Mouse (Mus musculus) neural tube, embryonic 12.5 days (tissue): ENCODE measurements around the gene Tspo. TPM values are rescaled to one million over a fixed set of nuclear protein-coding genes. Genes with fewer than 3 reads are reported as not detected.

Experiments
- ATAC-seq: fragments of 200-750 bp; cut with Nextera tagmentation; 2 replicates; pipeline ENCODE4 v1.8.0; 2017; ENCODE audit warnings: low read depth, mild to moderate bottlenecking, moderate TSS enrichment, moderate library complexity; ENCODE audit not compliant: low FRiP score
- H3K27ac ChIP-seq: fragments of 300-500 bp; sonication (generic); 2 replicates; pipeline ENCODE4 v1.5.1; 2016
- H3K27me3 ChIP-seq: fragments of 300-500 bp; sonication (generic); replicated peaks from 2 replicates; pipeline ENCODE4 v1.6.1; 2016; ENCODE audit warnings: mild to moderate bottlenecking
- H3K36me3 ChIP-seq: fragments of 300-500 bp; sonication (generic); 2 replicates; pipeline ENCODE4 v1.6.1; 2016; ENCODE audit warnings: mild to moderate bottlenecking
- H3K4me1 ChIP-seq: fragments of 300-500 bp; sonication (generic); 2 replicates; pipeline ENCODE4 v1.6.1; 2016
- H3K4me2 ChIP-seq: fragments of 300-500 bp; sonication (generic); replicated peaks from 2 replicates; pipeline ENCODE4 v1.6.1; 2016; ENCODE audit warnings: mild to moderate bottlenecking
- H3K4me3 ChIP-seq: fragments of 300-500 bp; sonication (generic); 2 replicates; pipeline ENCODE4 v1.5.1; 2016
- H3K9ac ChIP-seq: fragments of 300-500 bp; sonication (generic); 2 replicates; pipeline ENCODE4 v1.6.1; 2016; ENCODE audit warnings: mild to moderate bottlenecking
- H3K9me3 ChIP-seq: fragments of 300-500 bp; sonication (generic); 2 replicates; pipeline ENCODE4 v1.6.1; 2016; ENCODE audit warnings: mild to moderate bottlenecking
- WGBS: fragments of 180-500 bp; shearing (Covaris S2); methylation state at CpG from one replicate; pipeline ENCODE4 v1.1.7; 2016; 5-methylcytosine and 5-hydroxymethylcytosine counted together
- polyA plus RNA-seq: library from polyadenylated mRNA; unstranded; fragments of >200 nt; fragmentation: Nextera tagmentation; extraction: Ambion mirVana; gene quantifications from 2 replicates; pipeline ENCODE4 v1.2.1, GENCODE M21; 2016

Tspo gene
- polyA plus RNA-seq, 1 experiment from 2014 or later: 15.7 TPM

- Histone ChIP-seq H3K4me2 (no peak overlapping the region), H3K27ac (no peak overlapping the region), H3K27me3 (no peaks in the 10 kb centered on the region), H3K36me3 (peaks cover 16% of the 10 kb centered on the region), H3K9ac (no peak overlapping the region), H3K9me3 (no peaks in the 10 kb centered on the region), H3K4me1 (no peaks in the 10 kb centered on the region), H3K4me3 (no peak overlapping the region)
- no peak for ATAC-seq
- WGBS: 69% methylated on average over 2 of the region's 2 CpGs
Observed at GRCm38 (mm10) chr15:83570641-83571040, 7.2 kb downstream of the Tspo start.

- Histone ChIP-seq H3K9ac (no peak overlapping the region), H3K27me3 (no peaks in the 10 kb centered on the region), H3K9me3 (no peaks in the 10 kb centered on the region), H3K36me3 (peaks cover 26% of the 10 kb centered on the region), H3K4me3 (no peak overlapping the region), H3K4me2 (no peak overlapping the region), H3K4me1 (no peaks in the 10 kb centered on the region), H3K27ac (no peak overlapping the region)
- 86% methylated on average over 5 of the region's 5 CpGs for WGBS
- no peak for ATAC-seq
Observed at GRCm38 (mm10) chr15:83571636-83572035, 8.2 kb downstream of the Tspo start.

GRCm38 (mm10) chr15:83572132-83572531, 8.7 kb downstream of the Tspo start:
- Histone ChIP-seq H3K4me1 (no peaks in the 10 kb centered on the region), H3K4me3 (no peak overlapping the region), H3K36me3 (peaks cover 31% of the 10 kb centered on the region), H3K9ac (no peak overlapping the region), H3K27ac (no peak overlapping the region), H3K9me3 (no peaks in the 10 kb centered on the region), H3K4me2 (no peak overlapping the region), H3K27me3 (no peaks in the 10 kb centered on the region)
- 79% methylated on average over 4 of the region's 4 CpGs for WGBS
- no peak for ATAC-seq

- Histone ChIP-seq H3K27me3 (no peaks in the 10 kb centered on the region), H3K9ac (no peak overlapping the region), H3K36me3 (peaks cover 45% of the 10 kb centered on the region), H3K4me2 (no peak overlapping the region), H3K4me3 (no peak overlapping the region), H3K27ac (no peak overlapping the region), H3K4me1 (no peaks in the 10 kb centered on the region), H3K9me3 (no peaks in the 10 kb centered on the region)
- no peak for ATAC-seq
- 93% methylated on average over 12 of the region's 12 CpGs for WGBS
Observed at GRCm38 (mm10) chr15:83573606-83574005, 10.2 kb downstream of the Tspo start.

- Histone ChIP-seq H3K4me3 (no peak overlapping the region), H3K36me3 (peaks cover 56% of the 10 kb centered on the region), H3K4me2 (no peak overlapping the region), H3K9me3 (no peaks in the 10 kb centered on the region), H3K4me1 (no peaks in the 10 kb centered on the region), H3K27me3 (no peaks in the 10 kb centered on the region), H3K27ac (no peak overlapping the region), H3K9ac (no peak overlapping the region)
- no peak for ATAC-seq
- WGBS: 95% methylated on average over 6 of the region's 6 CpGs
Observed at GRCm38 (mm10) chr15:83574731-83575351, 11.4 kb downstream of the Tspo start.

GRCm38 (mm10) chr15:83575543-83575942, 12.2 kb downstream of the Tspo start:
- no peaks in the 10 kb centered on the region for H3K4me1 ChIP-seq
- no peak overlapping the region for H3K9ac ChIP-seq
- H3K27ac ChIP-seq: no peak overlapping the region
- WGBS: 95% methylated on average over 8 of the region's 8 CpGs
- no peak overlapping the region for H3K4me2 ChIP-seq
- H3K27me3 ChIP-seq: no peaks in the 10 kb centered on the region
- peaks cover 63% of the 10 kb centered on the region for H3K36me3 ChIP-seq
- no peaks in the 10 kb centered on the region for H3K9me3 ChIP-seq
- H3K4me3 ChIP-seq: no peak overlapping the region
- no peak for ATAC-seq

- Histone ChIP-seq H3K4me2 (no peak overlapping the region), H3K4me3 (no peak overlapping the region), H3K9ac (no peak overlapping the region), H3K27ac (no peak overlapping the region), H3K4me1 (no peaks in the 10 kb centered on the region), H3K27me3 (no peaks in the 10 kb centered on the region), H3K9me3 (no peaks in the 10 kb centered on the region), H3K36me3 (peaks cover 74% of the 10 kb centered on the region)
- 91% methylated on average over 9 of the region's 9 CpGs for WGBS
- ATAC-seq: no peak
Observed at GRCm38 (mm10) chr15:83576651-83577050, 13.3 kb downstream of the Tspo start.

GRCm38 (mm10) chr15:83582931-83583330, 19.5 kb downstream of the Tspo start:
- H3K4me1 ChIP-seq: no peaks in the 10 kb centered on the region
- ATAC-seq: no peak
- WGBS: 91% methylated on average over 4 of the region's 4 CpGs

GRCm38 (mm10) chr15:83583419-83584156, 20.2 kb downstream of the Tspo start:
- Histone ChIP-seq H3K27me3 (no peaks in the 10 kb centered on the region), H3K36me3 (peaks cover 92% of the 10 kb centered on the region), H3K4me2 (no peak overlapping the region), H3K4me3 (no peak overlapping the region), H3K9me3 (no peaks in the 10 kb centered on the region), H3K27ac (no peak overlapping the region), H3K9ac (no peak overlapping the region), H3K4me1 (no peaks in the 10 kb centered on the region)
- ATAC-seq: no peak
- WGBS: 79% methylated on average over 8 of the region's 8 CpGs

More at GRCm38 (mm10) chr15:83582931-83583330, 19.5 kb downstream of the Tspo start:
- no peak overlapping the region for H3K27ac ChIP-seq
- H3K4me2 ChIP-seq: no peak overlapping the region
- no peak overlapping the region for H3K4me3 ChIP-seq
- no peaks in the 10 kb centered on the region for H3K27me3 ChIP-seq
- peaks cover 93% of the 10 kb centered on the region for H3K36me3 ChIP-seq
- no peak overlapping the region for H3K9ac ChIP-seq
- H3K9me3 ChIP-seq: no peaks in the 10 kb centered on the region

- 97% methylated on average over 6 of the region's 6 CpGs for WGBS
Observed at GRCm38 (mm10) chr15:83584741-83585220, 21.4 kb downstream of the Tspo start.

GRCm38 (mm10) chr15:83590841-83591240, 27.4 kb downstream of the Tspo start:
- H3K9me3 ChIP-seq: no peaks in the 10 kb centered on the region
- H3K4me1 ChIP-seq: peaks cover 21% of the 10 kb centered on the region
- H3K4me2 ChIP-seq: no peak overlapping the region
- H3K4me3 ChIP-seq: no peak overlapping the region
- H3K9ac ChIP-seq: no peak overlapping the region
- H3K27ac ChIP-seq: no peak overlapping the region
- H3K27me3 ChIP-seq: no peaks in the 10 kb centered on the region
- 92% methylated on average over 4 of the region's 4 CpGs for WGBS
- ATAC-seq: no peak
- peaks cover 28% of the 10 kb centered on the region for H3K36me3 ChIP-seq

More at GRCm38 (mm10) chr15:83584741-83585220, 21.4 kb downstream of the Tspo start:
- H3K4me1 ChIP-seq: no peaks in the 10 kb centered on the region
- H3K9me3 ChIP-seq: no peaks in the 10 kb centered on the region
- no peak overlapping the region for H3K4me3 ChIP-seq
- no peaks in the 10 kb centered on the region for H3K27me3 ChIP-seq
- H3K27ac ChIP-seq: no peak overlapping the region
- peaks cover 82% of the 10 kb centered on the region for H3K36me3 ChIP-seq
- H3K4me2 ChIP-seq: no peak overlapping the region
- ATAC-seq: no peak
- no peak overlapping the region for H3K9ac ChIP-seq

GRCm38 (mm10) chr15:83591758-83592157, 28.4 kb downstream of the Tspo start:
- no peak for ATAC-seq
- H3K4me2 ChIP-seq: no peak overlapping the region
- H3K27me3 ChIP-seq: no peaks in the 10 kb centered on the region
- H3K4me1 ChIP-seq: peaks cover 21% of the 10 kb centered on the region
- H3K9me3 ChIP-seq: no peaks in the 10 kb centered on the region
- H3K27ac ChIP-seq: no peak overlapping the region
- H3K36me3 ChIP-seq: peaks cover 19% of the 10 kb centered on the region
- H3K4me3 ChIP-seq: no peak overlapping the region
- H3K9ac ChIP-seq: no peak overlapping the region
- WGBS: 83% methylated on average over 6 of the region's 6 CpGs
